ENCODE assay signal across 17 mouse cellular contexts in genomic region chr6:6666762-6667161, GRCm38 (mm10).
"Had no signal": no experiment of that assay in that cellular context is flagged by ENCODE, and none has a peak within 500 bp of the region (broad histone marks: within the 10 kb centered on the region; RNA-seq: fewer than 3 reads in every experiment).

No protein-coding gene starts in this region.

- H3K27me3 ChIP-seq: neural tube, embryonic 12.5 days; neural tube, embryonic 13.5 days; neural tube, embryonic 15.5 days; stomach, embryonic 15.5 days had no signal

- H3K4me1 ChIP-seq: neural tube, embryonic 12.5 days; neural tube, embryonic 13.5 days; neural tube, embryonic 15.5 days; stomach, embryonic 15.5 days had no signal

- H3K27ac ChIP-seq: neural tube, embryonic 12.5 days; neural tube, embryonic 13.5 days; neural tube, embryonic 15.5 days; stomach, embryonic 15.5 days; stomach, postnatal 0 days had no signal

- H3K4me3 ChIP-seq: neural tube, embryonic 12.5 days; neural tube, embryonic 13.5 days; neural tube, embryonic 15.5 days; stomach, embryonic 15.5 days had no signal

- H3K9me3 ChIP-seq: neural tube, embryonic 12.5 days; neural tube, embryonic 13.5 days; neural tube, embryonic 15.5 days; stomach, embryonic 15.5 days had no signal

- DNase-seq: retina, postnatal 1 day; right cerebral cortex, adult 18-20 months; right cerebral cortex, postnatal 14 days; right cerebral cortex, postnatal 25 days; right cerebral cortex, postnatal 4 days; spleen, adult 18-20 months; thymus, adult 18-20 months; thymus, adult 2 months; thymus, postnatal 14 days; thymus, postnatal 25 days; thymus, postnatal 36 days; thymus, postnatal 4 days had no signal

- H3K36me3 ChIP-seq: neural tube, embryonic 12.5 days; neural tube, embryonic 13.5 days; neural tube, embryonic 15.5 days; stomach, embryonic 15.5 days had no signal
